Mouse (Mus musculus) liver, embryonic 11.5 days (tissue): Measurements from ENCODE around the gene Frmd6. TPM values are rescaled to one million over a fixed set of nuclear protein-coding genes. Genes with fewer than 3 reads are reported as not detected.
A peak's percentile ranks its signal among the peaks of the same experiment; 100 is the strongest.

Source experiments
- ATAC-seq: fragments of 200-750 bp; cut with Nextera tagmentation; replicated peaks from 2 replicates; pipeline ENCODE4 v1.8.0; 2017; ENCODE audit warnings: moderate number of reproducible peaks, mild to moderate bottlenecking, moderate TSS enrichment, moderate library complexity; ENCODE audit not compliant: low FRiP score
- DNase-seq: peaks from one replicate; pipeline ENCODE4 v3.0.0-alpha.2; 2017; ENCODE audit warnings: low spot score
- H3K27ac ChIP-seq: fragments of 300-500 bp; sonication (generic); 2 replicates; pipeline ENCODE4 v1.5.1; 2014; ENCODE audit warnings: mild to moderate bottlenecking, low read depth, low read length, control low read depth
- H3K27me3 ChIP-seq: fragments of 300-500 bp; sonication (generic); replicated peaks from 2 replicates; pipeline ENCODE4 v1.6.1; 2014; ENCODE audit warnings: low read length, mixed read lengths; ENCODE audit not compliant: control insufficient read depth, insufficient read depth
- H3K36me3 ChIP-seq: fragments of 300-500 bp; sonication (generic); 2 replicates; pipeline ENCODE4 v1.6.1; 2014; ENCODE audit warnings: mild to moderate bottlenecking, low read length, moderate library complexity, mixed read lengths; ENCODE audit not compliant: control insufficient read depth, insufficient read depth
- H3K4me1 ChIP-seq: fragments of 300-500 bp; sonication (generic); replicated peaks from 2 replicates; pipeline ENCODE4 v1.6.1; 2014; ENCODE audit warnings: low read length, mixed read lengths; ENCODE audit not compliant: control insufficient read depth, insufficient read depth
- H3K4me2 ChIP-seq: fragments of 300-500 bp; sonication (generic); 2 replicates; pipeline ENCODE4 v1.6.1; 2014; ENCODE audit warnings: mild to moderate bottlenecking, control low read depth, moderate library complexity
- H3K4me3 ChIP-seq: fragments of 300-500 bp; sonication (generic); 2 replicates; pipeline ENCODE4 v1.5.1; 2014; ENCODE audit warnings: low read depth, low read length, control low read depth
- H3K9ac ChIP-seq: fragments of 300-500 bp; sonication (generic); 2 replicates; pipeline ENCODE4 v1.6.1; 2014; ENCODE audit warnings: low read depth, low read length, control low read depth
- H3K9me3 ChIP-seq: fragments of 300-500 bp; sonication (generic); 2 replicates; pipeline ENCODE4 v1.6.1; 2016; ENCODE audit warnings: low read length, inconsistent platforms, mixed read lengths; ENCODE audit not compliant: control insufficient read depth
- WGBS: fragments of 180-500 bp; shearing (Covaris S2); extraction: QIAGEN DNeasy Blood & Tissue Kit; methylation state at CpG from one replicate; pipeline ENCODE4 v1.1.7; 2014; 5-methylcytosine and 5-hydroxymethylcytosine counted together
- polyA plus RNA-seq: library from polyadenylated mRNA; unstranded; fragments of >200 nt; fragmentation: Nextera tagmentation; extraction: Ambion mirVana; gene quantifications from 2 replicates; pipeline ENCODE4 v1.2.1, GENCODE M21; 2014

The Frmd6 gene
- polyA plus RNA-seq, 1 experiment from 2014 or later: 9.7 TPM

GRCm38 (mm10) chr12:70906867-70907266 is 81.6 kb downstream of the Frmd6 start:
- DNase-seq (no peak), ATAC-seq (no peak)
- no peak overlapping the region for H3K4me3 ChIP-seq
- H3K36me3 ChIP-seq: no peaks in the 10 kb centered on the region; the same call in 1 of the 2 replicates
- no peaks in the 10 kb centered on the region for H3K27me3 ChIP-seq
- no peaks in the 10 kb centered on the region for H3K9me3 ChIP-seq
- no peak overlapping the region for H3K27ac ChIP-seq
- H3K4me1 ChIP-seq: no peaks in the 10 kb centered on the region
- WGBS: 77% methylated on average over 9 of the region's 9 CpGs
- no peak overlapping the region for H3K4me2 ChIP-seq
- no peak overlapping the region for H3K9ac ChIP-seq

- DNase-seq (no peak), ATAC-seq (no peak)
- H3K27me3 ChIP-seq: peaks cover 4% of the 10 kb centered on the region; the same call in 1 of the 2 replicates
- no peaks in the 10 kb centered on the region for H3K9me3 ChIP-seq
- H3K27ac ChIP-seq: no peak overlapping the region
- H3K4me1 ChIP-seq: no peaks in the 10 kb centered on the region
- no peak overlapping the region for H3K4me2 ChIP-seq
- no peak overlapping the region for H3K9ac ChIP-seq
- 80% methylated on average over 11 of the region's 11 CpGs for WGBS
- no peak overlapping the region for H3K4me3 ChIP-seq
- H3K36me3 ChIP-seq: no peaks in the 10 kb centered on the region; the same call in 1 of the 2 replicates
These were observed 82.3 kb downstream of the Frmd6 start for GRCm38 (mm10) chr12:70907651-70908050.

- ATAC-seq (no peak), DNase-seq (no peak)
- no peak overlapping the region for H3K4me3 ChIP-seq
- 63% methylated on average over 4 of the region's 4 CpGs for WGBS
- H3K4me2 ChIP-seq: no peak overlapping the region
- H3K9ac ChIP-seq: no peak overlapping the region
- no peak overlapping the region for H3K27ac ChIP-seq
- H3K9me3 ChIP-seq: no peaks in the 10 kb centered on the region
- H3K36me3 ChIP-seq: no peaks in the 10 kb centered on the region; the same call in 1 of the 2 replicates
- peaks cover 4% of the 10 kb centered on the region; the same call in 1 of the 2 replicates for H3K27me3 ChIP-seq
- H3K4me1 ChIP-seq: no peaks in the 10 kb centered on the region
These were observed 82.8 kb downstream of the Frmd6 start for GRCm38 (mm10) chr12:70908076-70908475.

GRCm38 (mm10) chr12:70910241-70910720 is 85.0 kb downstream of the Frmd6 start:
- no peak overlapping the region for H3K4me2 ChIP-seq
- WGBS: 10% methylated on average over 9 of the region's 9 CpGs
- no peak overlapping the region for H3K4me3 ChIP-seq
- no peaks in the 10 kb centered on the region for H3K9me3 ChIP-seq
- H3K27ac ChIP-seq: no peak overlapping the region
- no peaks in the 10 kb centered on the region for H3K4me1 ChIP-seq
- no peak overlapping the region for H3K9ac ChIP-seq
- H3K36me3 ChIP-seq: no peaks in the 10 kb centered on the region
- DNase-seq: peak; percentile 66
- peak; percentile 54 for ATAC-seq
- peaks cover 4% of the 10 kb centered on the region; the same call in 1 of the 2 replicates for H3K27me3 ChIP-seq

GRCm38 (mm10) chr12:70911029-70911428 is 85.7 kb downstream of the Frmd6 start:
- ATAC-seq (0 out of 2 replicates have a peak, but pooled peaks have one; percentile 53), DNase-seq (peak; percentile 60)
- Histone ChIP-seq H3K9ac (no peak overlapping the region), H3K4me3 (no peak overlapping the region), H3K9me3 (no peaks in the 10 kb centered on the region), H3K4me1 (no peaks in the 10 kb centered on the region), H3K27ac (no peak overlapping the region), H3K27me3 (peaks cover 4% of the 10 kb centered on the region; the same call in 1 of the 2 replicates), H3K4me2 (no peak overlapping the region), H3K36me3 (no peaks in the 10 kb centered on the region)
- WGBS: 7% methylated on average over 5 of the region's 5 CpGs

- DNase-seq (no peak), ATAC-seq (no peak)
- H3K4me2 ChIP-seq: no peak overlapping the region
- H3K9ac ChIP-seq: no peak overlapping the region
- no peaks in the 10 kb centered on the region for H3K4me1 ChIP-seq
- H3K4me3 ChIP-seq: no peak overlapping the region
- WGBS: 56% methylated on average over 17 of the region's 17 CpGs
- no peak overlapping the region for H3K27ac ChIP-seq
- H3K36me3 ChIP-seq: no peaks in the 10 kb centered on the region
- H3K27me3 ChIP-seq: peaks cover 4% of the 10 kb centered on the region; the same call in 1 of the 2 replicates
- no peaks in the 10 kb centered on the region for H3K9me3 ChIP-seq
These were observed 86.5 kb downstream of the Frmd6 start for GRCm38 (mm10) chr12:70911676-70912379.

- ATAC-seq: no peak; the same call in 1 of the 2 replicates
These were observed 88.1 kb downstream of the Frmd6 start for GRCm38 (mm10) chr12:70913429-70913828.

GRCm38 (mm10) chr12:70914387-70914786 is 89.1 kb downstream of the Frmd6 start:
- WGBS: 54% methylated on average over 11 of the region's 11 CpGs
- H3K36me3 ChIP-seq: no peaks in the 10 kb centered on the region

More at GRCm38 (mm10) chr12:70913429-70913828, 88.1 kb downstream of the Frmd6 start:
- peak; percentile 72 for DNase-seq
- Histone ChIP-seq H3K9me3 (no peaks in the 10 kb centered on the region), H3K4me2 (no peak overlapping the region), H3K27ac (no peak overlapping the region), H3K27me3 (peaks cover 4% of the 10 kb centered on the region; the same call in 1 of the 2 replicates), H3K4me1 (no peaks in the 10 kb centered on the region), H3K9ac (no peak overlapping the region), H3K4me3 (no peak overlapping the region), H3K36me3 (no peaks in the 10 kb centered on the region)
- WGBS: 31% methylated on average over 3 of the region's 3 CpGs

GRCm38 (mm10) chr12:70929781-70930180 is 104.5 kb downstream of the Frmd6 start:
- no peak for ATAC-seq
- WGBS: 81% methylated on average over 4 of the region's 4 CpGs
- no peak for DNase-seq
- H3K27ac ChIP-seq: no peak overlapping the region
- no peaks in the 10 kb centered on the region for H3K9me3 ChIP-seq
- H3K4me1 ChIP-seq: no peaks in the 10 kb centered on the region
- H3K36me3 ChIP-seq: no peaks in the 10 kb centered on the region
- no peaks in the 10 kb centered on the region for H3K27me3 ChIP-seq
- no peak overlapping the region for H3K9ac ChIP-seq
- H3K4me2 ChIP-seq: no peak overlapping the region
- no peak overlapping the region for H3K4me3 ChIP-seq

More at GRCm38 (mm10) chr12:70914387-70914786, 89.1 kb downstream of the Frmd6 start:
- Histone ChIP-seq H3K4me2 (no peak overlapping the region), H3K4me3 (no peak overlapping the region), H3K4me1 (no peaks in the 10 kb centered on the region), H3K9ac (no peak overlapping the region), H3K27ac (no peak overlapping the region), H3K27me3 (peaks cover 4% of the 10 kb centered on the region; the same call in 1 of the 2 replicates), H3K9me3 (no peaks in the 10 kb centered on the region)
- DNase-seq (no peak), ATAC-seq (no peak)
